Mouse (Mus musculus) forebrain, postnatal 0 days (tissue): ENCODE data around the gene Ccdc14. TPM values are rescaled to one million over a fixed set of nuclear protein-coding genes. Genes with fewer than 3 reads are reported as not detected.
A peak's percentile ranks its signal among the peaks of the same experiment; 100 is the strongest.
"Not testable (repeated sequence)": the region's sequence is repeated elsewhere in the genome, so short reads cannot be mapped to it uniquely, and the experiment has no call there.

Experiments
- ATAC-seq: fragments of 200-750 bp; cut with Nextera tagmentation; 2 replicates; pipeline ENCODE4 v1.8.0; 2017; ENCODE audit warnings: mild to moderate bottlenecking, moderate library complexity
- DNase-seq: peaks from one replicate; pipeline ENCODE4 v3.0.0-alpha.2; 2015
- H3K27ac ChIP-seq: fragments of 300-500 bp; sonication (generic); 2 replicates; pipeline ENCODE4 v1.5.1; 2014; ENCODE audit warnings: low read depth, mild to moderate bottlenecking, antibody characterized with exemption, low read length, moderate library complexity, mixed read lengths
- H3K27me3 ChIP-seq: fragments of 300-500 bp; sonication (generic); 2 replicates; pipeline ENCODE4 v1.6.1; 2014; ENCODE audit warnings: mild to moderate bottlenecking, low read length, mixed read lengths; ENCODE audit not compliant: insufficient read depth
- H3K36me3 ChIP-seq: fragments of 300-500 bp; sonication (generic); 2 replicates; pipeline ENCODE4 v1.6.1; 2014; ENCODE audit warnings: mild to moderate bottlenecking, moderate library complexity; ENCODE audit not compliant: insufficient read depth
- H3K4me1 ChIP-seq: fragments of 300-500 bp; sonication (generic); 2 replicates; pipeline ENCODE4 v1.6.1; 2014; ENCODE audit warnings: antibody characterized with exemption; ENCODE audit not compliant: insufficient read depth
- H3K4me2 ChIP-seq: fragments of 300-500 bp; sonication (generic); 2 replicates; pipeline ENCODE4 v1.6.1; 2014; ENCODE audit warnings: low read depth, mild to moderate bottlenecking, moderate library complexity
- H3K4me3 ChIP-seq: fragments of 300-500 bp; sonication (generic); 2 replicates; pipeline ENCODE4 v1.5.1; 2014; ENCODE audit warnings: low read depth, low read length, mixed read lengths
- H3K9ac ChIP-seq: fragments of 300-500 bp; sonication (generic); 2 replicates; pipeline ENCODE4 v1.6.1; 2014; ENCODE audit warnings: mild to moderate bottlenecking
- H3K9me3 ChIP-seq: fragments of 300-500 bp; sonication (generic); 2 replicates; pipeline ENCODE4 v1.6.1; 2016; ENCODE audit warnings: low read length
- CTCF ChIP-seq: sonication (generic); IDR thresholded peaks from 2 replicates; pipeline ENCODE4 v1.5.1; 2016; ENCODE audit warnings: antibody characterized with exemption, control low read depth, low read depth
- WGBS: fragments of 180-500 bp; shearing (Covaris S2); extraction: QIAGEN DNeasy Blood & Tissue Kit; methylation state at CpG from one replicate; pipeline ENCODE4 v1.1.7; 2014; 5-methylcytosine and 5-hydroxymethylcytosine counted together
- polyA plus RNA-seq: library from polyadenylated mRNA; unstranded; fragments of >200 nt; fragmentation: Nextera tagmentation; extraction: Ambion mirVana; gene quantifications from 2 replicates; pipeline ENCODE4 v1.2.1, GENCODE M21; 2015
- total RNA-seq: library from RNA; depleted of rRNA; stranded (reverse); fragments of >200 nt; gene quantifications from 2 replicates; pipeline ENCODE4 v1.2.3, GENCODE M21; 2014

The Ccdc14 gene
- total and polyA plus RNA-seq, 2 experiments from 2014 or later: 2.2 to 5.1 TPM

DNA sequence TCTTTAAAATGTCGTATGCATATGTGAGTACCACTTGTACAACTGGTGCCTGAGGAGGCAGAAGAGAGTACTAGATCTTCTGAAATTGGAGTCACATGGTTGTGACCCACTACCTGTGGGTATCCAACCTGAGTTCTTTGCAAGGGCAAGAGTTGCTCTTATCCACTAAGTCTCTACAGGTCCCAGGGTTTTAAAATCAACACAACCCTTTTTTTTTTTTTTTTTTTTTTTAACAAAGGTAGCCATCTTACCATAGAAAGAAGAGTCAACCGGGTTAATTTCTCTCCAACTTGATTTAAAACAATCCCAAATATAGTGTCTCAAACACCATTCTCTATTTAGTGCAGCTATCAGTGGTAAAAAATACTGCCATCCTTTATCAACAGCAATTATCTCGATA, 537 bp upstream of the Ccdc14 start:
- Histone ChIP-seq H3K9ac (no peak overlapping the region), H3K9me3 (no peaks in the 10 kb centered on the region), H3K4me2 (peak overlapping the region; percentile 91), H3K36me3 (no peaks in the 10 kb centered on the region), H3K27me3 (no peaks in the 10 kb centered on the region), H3K4me3 (peak overlapping the region; percentile 47; the same call in 1 of the 2 replicates), H3K27ac (peak overlapping the region; percentile 86), H3K4me1 (peaks cover 6% of the 10 kb centered on the region; the same call in 1 of the 2 replicates)
- ATAC-seq (no peak; the same call in 1 of the 2 replicates), DNase-seq (no peak)
- 68% methylated on average over 3 of the region's 3 CpGs for WGBS
- TF ChIP-seq CTCF: no peak

DNA sequence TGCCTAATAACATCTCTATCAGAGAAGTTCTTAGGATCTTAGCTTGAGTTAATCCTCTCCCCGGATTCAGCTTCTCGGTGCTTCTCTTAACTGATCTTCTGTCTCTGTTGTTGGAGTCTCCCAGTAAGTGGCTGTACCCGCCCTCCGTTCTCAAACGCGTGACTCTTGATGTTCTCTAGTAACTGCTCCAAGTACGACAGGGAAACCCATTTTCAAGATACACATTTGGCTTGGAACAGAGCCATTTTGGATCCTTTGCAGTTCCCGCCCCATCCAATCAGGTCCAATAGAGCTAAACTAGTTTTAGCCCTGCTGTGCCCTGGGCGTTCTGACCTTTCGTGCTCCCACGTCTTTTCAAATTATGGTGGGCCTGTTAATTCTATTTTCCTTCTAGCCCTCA, 740 bp downstream of the Ccdc14 start:
- H3K27ac ChIP-seq: peak overlapping the region; percentile 86
- H3K4me2 ChIP-seq: peak overlapping the region; percentile 91
- H3K4me1 ChIP-seq: peaks cover 6% of the 10 kb centered on the region; the same call in 1 of the 2 replicates
- no peak for TF ChIP-seq CTCF
- 7% methylated on average over 11 of the region's 11 CpGs for WGBS
- no peaks in the 10 kb centered on the region for H3K27me3 ChIP-seq
- ATAC-seq (no peak), DNase-seq (no peak)
- peak overlapping the region; percentile 66 for H3K9ac ChIP-seq
- H3K9me3 ChIP-seq: no peaks in the 10 kb centered on the region
- no peaks in the 10 kb centered on the region for H3K36me3 ChIP-seq
- peak overlapping the region; percentile 47 for H3K4me3 ChIP-seq

- DNase-seq (no peak), ATAC-seq (no peak)
- no peak overlapping the region for H3K4me2 ChIP-seq
- peaks cover 3% of the 10 kb centered on the region; the same call in 1 of the 2 replicates for H3K36me3 ChIP-seq
- no peaks in the 10 kb centered on the region for H3K27me3 ChIP-seq
- WGBS: 97% methylated on average over 6 of the region's 7 CpGs
- H3K27ac ChIP-seq: no peak overlapping the region
- H3K4me3 ChIP-seq: no peak overlapping the region
- peaks cover 6% of the 10 kb centered on the region; the same call in 1 of the 2 replicates for H3K4me1 ChIP-seq
- no peaks in the 10 kb centered on the region for H3K9me3 ChIP-seq
- no peak for TF ChIP-seq CTCF
- no peak overlapping the region for H3K9ac ChIP-seq
Measured at GRCm38 (mm10) chr16:34694477-34694876, 4.1 kb downstream of the Ccdc14 start.

GRCm38 (mm10) chr16:34698721-34699120, 8.3 kb downstream of the Ccdc14 start:
- not testable (repeated sequence) for H3K27ac ChIP-seq, H3K36me3 ChIP-seq, H3K27me3 ChIP-seq, H3K9me3 ChIP-seq, H3K4me1 ChIP-seq, H3K9ac ChIP-seq, H3K4me3 ChIP-seq, ATAC-seq, DNase-seq, H3K4me2 ChIP-seq
- WGBS: 57% methylated on average over 3 of the region's 3 CpGs

DNA sequence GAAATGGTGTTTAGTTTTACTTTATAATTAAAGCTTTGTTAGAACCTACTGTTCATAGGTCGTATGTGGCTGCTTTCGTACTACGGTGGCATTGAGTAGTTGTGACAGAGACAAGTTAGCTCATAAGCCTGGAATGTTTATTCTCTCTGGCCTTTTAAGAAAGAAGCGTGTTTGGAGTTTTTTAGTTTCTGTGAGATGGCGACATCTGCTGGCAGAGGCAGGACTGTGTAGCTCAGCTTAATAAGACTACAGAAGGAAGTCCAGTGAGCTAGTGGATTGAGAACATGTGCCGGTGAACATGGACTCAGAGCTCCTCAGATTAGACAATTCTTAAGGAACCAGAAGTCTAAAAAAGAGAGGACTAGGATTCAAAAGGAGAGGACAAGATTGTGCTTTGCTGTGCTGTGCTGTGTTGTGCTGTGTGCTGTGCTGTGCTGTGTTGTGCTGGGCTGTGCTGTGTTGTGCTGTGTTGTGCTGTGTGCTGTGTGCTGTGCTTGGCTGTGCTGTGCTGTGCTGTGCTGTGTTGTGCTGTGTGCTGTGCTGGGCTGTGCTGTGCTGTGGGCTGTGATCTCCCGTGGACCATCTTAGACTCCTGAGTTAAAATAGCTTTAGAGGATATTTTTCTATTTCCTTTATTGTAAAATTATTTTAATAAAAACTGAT, 9.9 kb downstream of the Ccdc14 start:
- H3K36me3 ChIP-seq: peaks cover 3% of the 10 kb centered on the region; the same call in 1 of the 2 replicates
- ATAC-seq (peak; percentile 86), DNase-seq (peak; percentile 90)
- no peak overlapping the region for H3K9ac ChIP-seq
- TF ChIP-seq CTCF: peak; percentile 91
- no peak overlapping the region for H3K4me2 ChIP-seq
- WGBS: 19% methylated on average over 7 of the region's 7 CpGs
- H3K27me3 ChIP-seq: no peaks in the 10 kb centered on the region
- no peaks in the 10 kb centered on the region for H3K4me1 ChIP-seq
- H3K27ac ChIP-seq: no peak overlapping the region
- H3K4me3 ChIP-seq: no peak overlapping the region
- no peaks in the 10 kb centered on the region for H3K9me3 ChIP-seq

GRCm38 (mm10) chr16:34700828-34701216, 10.4 kb downstream of the Ccdc14 start:
- no peak for DNase-seq
- H3K27ac ChIP-seq: no peak overlapping the region
- H3K9me3 ChIP-seq: no peaks in the 10 kb centered on the region
- no peaks in the 10 kb centered on the region for H3K27me3 ChIP-seq
- no peak overlapping the region for H3K4me3 ChIP-seq
- H3K4me2 ChIP-seq: no peak overlapping the region
- no peak overlapping the region for H3K9ac ChIP-seq
- no peak for TF ChIP-seq CTCF
- 85% methylated on average over 6 of the region's 6 CpGs for WGBS
- ATAC-seq: no peak
- H3K4me1 ChIP-seq: no peaks in the 10 kb centered on the region
- peaks cover 3% of the 10 kb centered on the region; the same call in 1 of the 2 replicates for H3K36me3 ChIP-seq

GRCm38 (mm10) chr16:34706019-34706418, 15.6 kb downstream of the Ccdc14 start:
- Histone ChIP-seq H3K27me3 (no peaks in the 10 kb centered on the region), H3K4me3 (no peak overlapping the region), H3K9me3 (no peaks in the 10 kb centered on the region), H3K4me1 (no peaks in the 10 kb centered on the region; the same call in 1 of the 2 replicates), H3K27ac (no peak overlapping the region), H3K36me3 (no peaks in the 10 kb centered on the region; the same call in 1 of the 2 replicates), H3K4me2 (no peak overlapping the region), H3K9ac (no peak overlapping the region)
- WGBS: 81% methylated on average over 2 of the region's 2 CpGs
- DNase-seq (no peak), ATAC-seq (no peak)
- TF ChIP-seq CTCF: no peak
